22 mouse cellular contexts compared by ENCODE assay signal in the genomic region with DNA sequence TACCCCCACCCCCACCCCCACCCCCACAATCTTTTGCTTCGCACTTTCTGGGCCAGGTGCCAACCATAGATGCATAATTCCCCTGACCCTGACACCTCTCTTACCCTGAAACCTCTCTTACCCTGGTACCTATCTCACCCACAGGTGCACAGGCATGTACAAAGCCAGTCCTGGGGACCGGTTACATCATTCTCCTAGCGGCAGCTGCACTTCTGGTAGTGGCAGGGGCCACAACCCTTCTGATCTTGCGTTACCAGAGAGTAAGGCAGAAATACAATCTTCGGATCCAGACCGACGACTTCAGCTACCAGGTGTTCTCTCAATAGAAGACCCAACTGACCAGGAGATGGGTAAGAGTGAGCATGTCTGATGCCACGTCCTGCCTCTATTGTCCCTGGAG. TPM values are rescaled to one million over a fixed set of nuclear protein-coding genes. Genes with fewer than 3 reads are reported as not detected.
"Had no signal": no experiment of that assay in that cellular context is flagged by ENCODE, and none has a peak within 500 bp of the region (broad histone marks: within the 10 kb centered on the region; RNA-seq: fewer than 3 reads in every experiment).

No protein-coding gene starts in this region.

- H3K27ac ChIP-seq: liver, embryonic 12.5 days; liver, embryonic 14.5 days; midbrain, embryonic 10.5 days; midbrain, embryonic 12.5 days; neural tube, embryonic 13.5 days; neural tube, embryonic 15.5 days; stomach, embryonic 15.5 days; stomach, postnatal 0 days had no signal

- DNase-seq: lung, adult 18-20 months; lung, embryonic 14.5 days; lung, postnatal 10 days; lung, postnatal 4 days; midbrain, embryonic 14.5 days; right cerebral cortex, postnatal 14 days had no signal

- H3K36me3 ChIP-seq: liver, embryonic 12.5 days; midbrain, embryonic 10.5 days; midbrain, embryonic 12.5 days; neural tube, embryonic 13.5 days; neural tube, embryonic 15.5 days; stomach, embryonic 15.5 days had no signal

- H3K4me3 ChIP-seq: liver, embryonic 12.5 days; midbrain, embryonic 10.5 days; midbrain, embryonic 12.5 days; myocyte; neural tube, embryonic 13.5 days; neural tube, embryonic 15.5 days; stomach, embryonic 15.5 days had no signal

- H3K9ac ChIP-seq: liver, embryonic 12.5 days; liver, embryonic 14.5 days; lung, embryonic 14.5 days; midbrain, embryonic 12.5 days; neural tube, embryonic 13.5 days; neural tube, embryonic 15.5 days; stomach, embryonic 15.5 days had no signal

- H3K4me1 ChIP-seq: midbrain, embryonic 10.5 days; midbrain, embryonic 12.5 days; neural tube, embryonic 13.5 days; stomach, embryonic 15.5 days had no signal

- ATAC-seq: liver, embryonic 12.5 days; midbrain, embryonic 16.5 days had no signal

- H3K9me3 ChIP-seq: liver, embryonic 12.5 days; midbrain, embryonic 10.5 days; midbrain, embryonic 12.5 days; neural tube, embryonic 13.5 days; neural tube, embryonic 15.5 days; stomach, embryonic 15.5 days had no signal

- H3K27me3 ChIP-seq: midbrain, embryonic 12.5 days; neural tube, embryonic 13.5 days; neural tube, embryonic 15.5 days; stomach, embryonic 15.5 days had no signal

- H3K4me2 ChIP-seq: liver, embryonic 12.5 days; lung, embryonic 14.5 days; midbrain, embryonic 12.5 days; neural tube, embryonic 13.5 days; neural tube, embryonic 15.5 days; stomach, embryonic 15.5 days had no signal

RNA-seq across cellular contexts. Expression of a gene that starts 54.0 kb away (rescaled TPM):
- total RNA-seq: liver, adult 2 months; megakaryocyte, adult 5-6 weeks; megakaryocyte-erythroid progenitor cell, adult 5-6 weeks had no signal
- polyA plus RNA-seq: liver, adult 2 months; liver, embryonic 12.5 days; lung, embryonic 14.5 days; midbrain, embryonic 12.5 days; midbrain, embryonic 14.5 days; myocyte; neural tube, embryonic 11.5 days; neural tube, embryonic 13.5 days; spleen, adult 2 months; stomach, embryonic 15.5 days; stomach, postnatal 0 days; urinary bladder, adult 2 months had no signal
